Mouse (Mus musculus): ENCODE results near the gene Fbxw11. TPM values are rescaled to one million over a fixed set of nuclear protein-coding genes. Genes with fewer than 3 reads are reported as not detected.
"Not testable (repeated sequence)": the region's sequence is repeated elsewhere in the genome, so short reads cannot be mapped to it uniquely, and the experiment has no call there.

Fbxw11 gene
- polyA plus RNA-seq, 1 experiment from 2014 or later: 95.8 TPM

DNA sequence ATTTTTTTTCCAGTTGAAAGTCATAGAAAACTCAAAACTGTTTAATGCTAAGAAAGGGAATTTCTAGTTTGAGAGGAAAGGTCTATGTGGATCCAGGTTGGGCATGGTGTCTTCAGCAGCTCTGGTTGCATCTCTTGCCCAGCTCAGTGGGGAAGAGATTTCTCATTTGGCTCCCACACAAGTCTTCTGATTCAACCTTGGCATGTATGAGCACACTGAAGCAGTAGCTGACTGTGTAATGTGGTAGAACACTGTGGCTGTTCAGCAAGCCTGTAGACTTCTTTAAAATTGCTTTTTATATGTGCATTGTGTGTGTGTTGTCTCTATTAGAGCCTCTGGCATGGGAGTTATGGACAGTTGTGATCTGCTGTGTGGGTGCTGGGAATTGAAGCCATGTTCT lies 24.5 kb downstream of the Fbxw11 start:
- no peaks in the 10 kb centered on the region for H3K9me3 ChIP-seq (ENCODE audit: control insufficient read depth, low read length)
- DNase-seq (ENCODE audit: low spot score): no peak
- ATAC-seq (replicated peaks; ENCODE audit: low FRiP score): no peak
- H3K4me3 ChIP-seq (ENCODE audit: low read depth, low read length): no peak overlapping the region
- no peak overlapping the region for H3K4me2 ChIP-seq (ENCODE audit: low read depth, low read length, severe bottlenecking)
- H3K36me3 ChIP-seq (ENCODE audit: control insufficient read depth, insufficient read depth, low read length): no peaks in the 10 kb centered on the region; the same call in 1 of the 2 replicates
- H3K27me3 ChIP-seq (ENCODE audit: control insufficient read depth, insufficient read depth, low read length): no peaks in the 10 kb centered on the region
- H3K9ac ChIP-seq (ENCODE audit: low read length): no peak overlapping the region
- 0 out of 2 replicates have a peak, but pooled peaks cover 2% of the 10 kb centered on the region for H3K4me1 ChIP-seq (replicated peaks; ENCODE audit: control insufficient read depth, insufficient read depth, low read length)
- no peak overlapping the region for H3K27ac ChIP-seq (ENCODE audit: low read depth, low read length)

DNA sequence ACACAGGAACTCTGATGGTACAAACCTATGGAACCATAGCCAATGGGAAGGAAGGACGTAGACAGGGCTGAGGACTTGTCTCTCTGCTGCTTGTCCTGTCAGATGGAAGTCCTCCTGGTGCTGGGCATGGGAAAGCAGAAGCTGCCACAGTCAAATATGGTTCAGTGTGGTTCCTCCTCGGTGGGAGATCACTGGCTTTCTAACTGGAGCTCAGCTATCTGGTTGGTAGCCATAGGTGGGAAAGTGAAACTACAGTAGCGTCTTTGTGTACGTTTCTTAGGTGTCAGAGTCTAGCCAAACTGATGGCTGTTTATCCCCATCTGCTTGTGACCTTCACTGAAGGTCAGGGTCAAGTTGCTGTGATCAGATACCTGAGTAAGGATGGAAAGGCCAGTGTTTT lies 29.0 kb downstream of the Fbxw11 start:
- Histone ChIP-seq H3K27ac (ENCODE audit: low read depth, low read length) (no peak overlapping the region), H3K9ac (ENCODE audit: low read length) (no peak overlapping the region), H3K27me3 (ENCODE audit: control insufficient read depth, insufficient read depth, low read length) (no peaks in the 10 kb centered on the region), H3K4me1 (replicated peaks; ENCODE audit: control insufficient read depth, insufficient read depth, low read length) (0 out of 2 replicates have a peak, but pooled peaks cover 2% of the 10 kb centered on the region), H3K4me3 (ENCODE audit: low read depth, low read length) (no peak overlapping the region), H3K4me2 (ENCODE audit: low read depth, low read length, severe bottlenecking) (no peak overlapping the region), H3K9me3 (ENCODE audit: control insufficient read depth, low read length) (no peaks in the 10 kb centered on the region), H3K36me3 (ENCODE audit: control insufficient read depth, insufficient read depth, low read length) (no peaks in the 10 kb centered on the region; the same call in 1 of the 2 replicates)
- DNase-seq (ENCODE audit: low spot score) (no peak), ATAC-seq (replicated peaks; ENCODE audit: low FRiP score) (no peak)
- 90% methylated on average over 4 of the region's 4 CpGs for WGBS

DNA sequence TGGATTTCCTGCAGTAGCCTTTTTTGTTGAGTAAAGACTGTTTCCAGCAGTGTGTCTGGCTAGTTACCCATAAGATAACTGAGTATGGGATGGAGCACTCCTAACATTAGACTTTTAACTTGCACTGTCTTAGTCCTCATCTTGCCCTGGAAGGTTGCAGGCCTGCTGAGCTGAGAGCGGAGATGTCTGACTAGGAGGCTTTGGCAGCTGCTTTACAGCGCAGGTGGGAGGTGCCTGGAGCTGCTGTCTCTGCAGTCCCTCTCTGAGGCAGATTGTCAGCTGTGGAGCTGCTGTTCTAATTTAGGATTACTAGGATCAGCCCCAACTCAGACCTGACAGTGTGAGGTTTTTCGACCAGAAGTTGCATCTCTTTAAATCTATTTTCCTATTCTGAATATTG lies 34.3 kb downstream of the Fbxw11 start:
- Histone ChIP-seq H3K9ac (ENCODE audit: low read length) (no peak overlapping the region), H3K27ac (ENCODE audit: low read depth, low read length) (no peak overlapping the region), H3K36me3 (ENCODE audit: control insufficient read depth, insufficient read depth, low read length) (no peaks in the 10 kb centered on the region), H3K4me2 (ENCODE audit: low read depth, low read length, severe bottlenecking) (no peak overlapping the region), H3K4me3 (ENCODE audit: low read depth, low read length) (no peak overlapping the region), H3K4me1 (replicated peaks; ENCODE audit: control insufficient read depth, insufficient read depth, low read length) (no peaks in the 10 kb centered on the region), H3K27me3 (ENCODE audit: control insufficient read depth, insufficient read depth, low read length) (no peaks in the 10 kb centered on the region), H3K9me3 (ENCODE audit: control insufficient read depth, low read length) (no peaks in the 10 kb centered on the region)
- ATAC-seq (replicated peaks; ENCODE audit: low FRiP score) (no peak), DNase-seq (ENCODE audit: low spot score) (no peak)
- WGBS: 69% methylated on average over 3 of the region's 3 CpGs

DNA sequence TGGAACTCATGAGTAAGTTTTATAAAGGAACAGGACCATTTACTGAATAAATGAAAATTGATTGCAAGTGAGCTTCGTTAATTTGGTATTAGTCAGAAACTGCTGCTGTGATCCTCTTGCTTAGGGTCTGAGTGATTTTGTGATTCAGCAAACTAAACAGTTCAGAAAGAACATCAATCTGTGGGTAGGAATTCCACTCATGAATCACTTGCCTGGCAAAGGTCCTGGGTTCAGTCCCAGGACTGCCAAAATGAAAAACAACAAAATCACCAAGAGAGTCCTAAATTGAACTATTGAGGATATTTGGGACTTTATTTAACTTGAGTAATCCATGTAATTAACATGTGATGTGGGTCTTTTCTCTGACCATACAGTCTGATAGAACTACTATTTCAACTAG lies 35.3 kb downstream of the Fbxw11 start:
- 93% methylated on average over 1 of the region's 1 CpGs for WGBS
- ATAC-seq (replicated peaks; ENCODE audit: low FRiP score): no peak

DNA sequence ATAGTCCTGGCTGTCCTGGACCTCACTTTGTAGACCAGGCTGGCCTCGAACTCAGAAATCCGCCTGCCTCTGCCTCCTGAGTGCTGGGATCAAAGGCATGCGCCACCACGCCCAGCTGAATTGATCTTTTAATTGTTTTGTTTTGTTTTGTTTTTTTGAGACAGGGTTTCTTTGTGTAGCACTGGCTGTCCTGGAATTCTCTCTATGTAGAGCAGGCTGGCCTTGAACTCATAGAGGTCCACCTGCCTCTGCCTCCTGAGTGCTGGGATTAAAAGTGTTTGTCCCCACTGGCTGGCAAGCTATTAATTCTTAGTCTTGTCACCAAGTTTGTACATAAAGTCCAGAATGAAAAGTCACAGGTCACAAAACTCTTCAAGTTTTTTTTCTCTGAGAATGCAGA lies 36.6 kb downstream of the Fbxw11 start:
- whole genome bisulfite sequencing: 93% methylated on average over 4 of the region's 4 CpGs
- not testable (repeated sequence) for H3K27ac ChIP-seq (ENCODE audit: low read depth, low read length)

More for the DNA sequence above, 35.3 kb downstream of the Fbxw11 start:
- H3K4me1 ChIP-seq (replicated peaks; ENCODE audit: control insufficient read depth, insufficient read depth, low read length): no peaks in the 10 kb centered on the region
- no peaks in the 10 kb centered on the region for H3K36me3 ChIP-seq (ENCODE audit: control insufficient read depth, insufficient read depth, low read length)
- no peak overlapping the region for H3K4me3 ChIP-seq (ENCODE audit: low read depth, low read length)
- DNase-seq (ENCODE audit: low spot score): no peak
- no peaks in the 10 kb centered on the region for H3K27me3 ChIP-seq (ENCODE audit: control insufficient read depth, insufficient read depth, low read length)
- H3K27ac ChIP-seq (ENCODE audit: low read depth, low read length): no peak overlapping the region
- no peaks in the 10 kb centered on the region for H3K9me3 ChIP-seq (ENCODE audit: control insufficient read depth, low read length)
- H3K4me2 ChIP-seq (ENCODE audit: low read depth, low read length, severe bottlenecking): no peak overlapping the region
- H3K9ac ChIP-seq (ENCODE audit: low read length): no peak overlapping the region

DNA sequence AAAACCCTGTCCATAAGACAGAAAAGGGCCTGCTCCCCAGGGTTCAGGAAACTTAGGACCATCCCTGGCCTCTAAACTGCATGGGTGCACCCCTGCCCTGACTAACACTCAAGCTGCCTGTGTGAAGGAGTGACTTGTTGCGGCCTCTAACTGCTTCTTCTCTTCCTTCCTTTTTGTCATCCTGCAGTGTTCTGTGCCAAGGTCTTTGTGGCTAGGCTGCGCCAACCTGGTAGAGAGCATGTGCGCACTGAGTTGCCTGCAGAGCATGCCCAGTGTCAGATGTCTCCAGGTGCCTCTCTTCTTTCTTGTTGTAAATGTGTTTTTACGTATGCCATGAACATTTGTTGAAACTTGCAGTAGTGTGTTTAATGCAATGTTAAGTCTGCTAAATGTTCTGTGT lies 37.5 kb downstream of the Fbxw11 start:
- 90% methylated on average over 4 of the region's 4 CpGs for WGBS
- ATAC-seq (replicated peaks; ENCODE audit: low FRiP score): no peak

More for the DNA sequence above, 36.6 kb downstream of the Fbxw11 start:
- not testable (repeated sequence) for H3K27me3 ChIP-seq (ENCODE audit: control insufficient read depth, insufficient read depth, low read length); H3K4me3 ChIP-seq (ENCODE audit: low read depth, low read length); H3K9ac ChIP-seq (ENCODE audit: low read length); ATAC-seq (replicated peaks; ENCODE audit: low FRiP score); DNase-seq (ENCODE audit: low spot score); H3K4me2 ChIP-seq (ENCODE audit: low read depth, low read length, severe bottlenecking); H3K4me1 ChIP-seq (replicated peaks; ENCODE audit: control insufficient read depth, insufficient read depth, low read length); H3K9me3 ChIP-seq (ENCODE audit: control insufficient read depth, low read length); H3K36me3 ChIP-seq (ENCODE audit: control insufficient read depth, insufficient read depth, low read length)

DNA sequence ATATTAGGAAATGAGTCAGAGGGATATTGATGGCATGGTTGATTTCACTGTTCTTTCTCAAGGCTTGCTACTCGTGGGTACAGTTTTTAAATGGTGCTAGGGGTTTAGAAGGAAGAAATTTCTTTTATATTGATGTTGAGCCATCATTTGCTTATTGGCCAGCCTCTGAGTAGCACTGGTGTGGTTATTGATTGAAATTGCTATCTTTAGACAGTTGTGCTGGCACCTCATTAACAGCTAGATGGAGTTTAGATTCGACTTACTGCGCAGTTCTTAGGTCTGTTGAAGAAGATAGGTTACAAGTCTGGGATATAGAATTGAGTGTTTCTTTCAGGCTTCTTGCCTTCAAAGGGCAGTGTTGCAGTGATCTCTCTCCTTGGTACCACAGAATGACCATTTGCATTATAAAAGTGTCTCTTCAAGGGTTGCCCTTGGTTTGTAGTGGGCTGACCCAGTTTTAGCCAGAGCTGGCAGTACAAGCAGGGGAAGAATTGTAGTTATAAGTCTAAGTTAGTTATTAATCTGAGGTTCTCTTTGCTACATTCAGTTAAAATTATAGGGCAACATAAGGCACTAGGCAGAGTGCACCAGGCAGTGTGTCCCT lies 38.8 kb downstream of the Fbxw11 start:
- Histone ChIP-seq H3K27ac (ENCODE audit: low read depth, low read length) (no peak overlapping the region), H3K4me1 (replicated peaks; ENCODE audit: control insufficient read depth, insufficient read depth, low read length) (0 out of 2 replicates have a peak, but pooled peaks cover 2% of the 10 kb centered on the region), H3K9ac (ENCODE audit: low read length) (no peak overlapping the region), H3K27me3 (ENCODE audit: control insufficient read depth, insufficient read depth, low read length) (no peaks in the 10 kb centered on the region), H3K4me2 (ENCODE audit: low read depth, low read length, severe bottlenecking) (no peak overlapping the region), H3K9me3 (ENCODE audit: control insufficient read depth, low read length) (no peaks in the 10 kb centered on the region), H3K4me3 (ENCODE audit: low read depth, low read length) (no peak overlapping the region), H3K36me3 (ENCODE audit: control insufficient read depth, insufficient read depth, low read length) (no peaks in the 10 kb centered on the region)
- WGBS: 77% methylated on average over 3 of the region's 3 CpGs
- no peak for ATAC-seq (replicated peaks; ENCODE audit: low FRiP score)
- DNase-seq (ENCODE audit: low spot score): no peak

More for the DNA sequence above, 37.5 kb downstream of the Fbxw11 start:
- H3K27ac ChIP-seq (ENCODE audit: low read depth, low read length): no peak overlapping the region
- no peaks in the 10 kb centered on the region for H3K9me3 ChIP-seq (ENCODE audit: control insufficient read depth, low read length)
- no peak for DNase-seq (ENCODE audit: low spot score)
- H3K4me3 ChIP-seq (ENCODE audit: low read depth, low read length): no peak overlapping the region
- H3K4me2 ChIP-seq (ENCODE audit: low read depth, low read length, severe bottlenecking): no peak overlapping the region
- H3K36me3 ChIP-seq (ENCODE audit: control insufficient read depth, insufficient read depth, low read length): no peaks in the 10 kb centered on the region
- no peaks in the 10 kb centered on the region for H3K27me3 ChIP-seq (ENCODE audit: control insufficient read depth, insufficient read depth, low read length)
- H3K4me1 ChIP-seq (replicated peaks; ENCODE audit: control insufficient read depth, insufficient read depth, low read length): 0 out of 2 replicates have a peak, but pooled peaks cover 2% of the 10 kb centered on the region
- no peak overlapping the region for H3K9ac ChIP-seq (ENCODE audit: low read length)

DNA sequence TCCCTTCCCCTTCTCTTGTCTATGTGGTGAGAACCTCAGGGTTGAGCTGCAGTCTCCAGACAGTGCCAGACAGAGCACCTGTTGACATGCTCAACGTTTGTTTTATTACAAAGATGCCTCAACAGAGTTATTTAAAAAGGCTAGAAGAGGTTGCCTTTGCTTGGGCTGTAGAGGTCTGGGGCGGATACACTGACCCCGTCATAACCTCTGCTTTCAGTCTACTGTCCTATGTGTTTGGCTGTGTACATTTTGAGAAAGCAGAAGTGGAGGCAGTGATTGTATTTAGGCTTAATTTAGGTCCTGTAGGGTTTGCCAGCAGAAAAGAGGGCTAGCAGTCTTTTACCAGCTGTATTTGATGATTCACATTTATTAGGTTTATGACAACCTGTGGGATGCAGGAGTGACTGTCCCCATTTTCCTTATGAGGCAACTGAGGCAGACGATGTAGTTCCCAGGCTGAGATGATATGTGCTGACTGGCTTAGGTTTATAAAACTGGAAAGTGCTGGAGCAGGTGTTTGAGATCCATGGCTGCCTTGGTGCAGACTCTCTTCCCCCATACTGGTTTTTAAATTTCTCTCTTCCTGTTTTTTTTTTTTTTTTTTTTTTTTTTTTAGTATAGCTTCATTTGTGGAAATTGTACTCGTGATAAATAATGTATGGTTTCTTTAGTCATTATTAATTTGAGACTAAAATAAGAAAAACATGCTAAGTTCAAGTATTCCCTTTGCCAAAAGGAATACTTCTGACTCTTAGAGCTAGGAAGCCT lies 40.0 kb downstream of the Fbxw11 start:
- Histone ChIP-seq H3K9me3 (ENCODE audit: control insufficient read depth, low read length) (no peaks in the 10 kb centered on the region), H3K27me3 (ENCODE audit: control insufficient read depth, insufficient read depth, low read length) (no peaks in the 10 kb centered on the region), H3K36me3 (ENCODE audit: control insufficient read depth, insufficient read depth, low read length) (no peaks in the 10 kb centered on the region), H3K4me3 (ENCODE audit: low read depth, low read length) (no peak overlapping the region), H3K27ac (ENCODE audit: low read depth, low read length) (no peak overlapping the region), H3K9ac (ENCODE audit: low read length) (no peak overlapping the region), H3K4me2 (ENCODE audit: low read depth, low read length, severe bottlenecking) (no peak overlapping the region), H3K4me1 (replicated peaks; ENCODE audit: control insufficient read depth, insufficient read depth, low read length) (0 out of 2 replicates have a peak, but pooled peaks cover 2% of the 10 kb centered on the region)
- no peak for DNase-seq (ENCODE audit: low spot score)
- WGBS: 85% methylated on average over 5 of the region's 5 CpGs
- no peak for ATAC-seq (replicated peaks; ENCODE audit: low FRiP score)
